Mouse (Mus musculus) embryonic facial prominence, embryonic 12.5 days (tissue): ENCODE results near the gene Tgfbr3l. TPM values are rescaled to one million over a fixed set of nuclear protein-coding genes. Genes with fewer than 3 reads are reported as not detected.

Experiments used
- ATAC-seq: fragments of 200-750 bp; cut with Nextera tagmentation; 2 replicates; pipeline ENCODE4 v1.8.0; 2017; ENCODE audit not compliant: insufficient number of reproducible peaks, insufficient read depth, low FRiP score, low TSS enrichment
- H3K27ac ChIP-seq: fragments of 300-500 bp; sonication (generic); 2 replicates; pipeline ENCODE4 v1.5.1; 2016; ENCODE audit warnings: mild to moderate bottlenecking
- H3K27me3 ChIP-seq: fragments of 300-500 bp; sonication (generic); 2 replicates; pipeline ENCODE4 v1.6.1; 2016; ENCODE audit warnings: mild to moderate bottlenecking, moderate library complexity
- H3K36me3 ChIP-seq: fragments of 300-500 bp; sonication (generic); 2 replicates; pipeline ENCODE4 v1.6.1; 2016; ENCODE audit warnings: mild to moderate bottlenecking
- H3K4me1 ChIP-seq: fragments of 300-500 bp; sonication (generic); 2 replicates; pipeline ENCODE4 v1.6.1; 2016
- H3K4me2 ChIP-seq: fragments of 300-500 bp; sonication (generic); replicated peaks from 2 replicates; pipeline ENCODE4 v1.6.1; 2016; ENCODE audit warnings: mild to moderate bottlenecking, moderate library complexity
- H3K4me3 ChIP-seq: fragments of 300-500 bp; sonication (generic); 2 replicates; pipeline ENCODE4 v1.5.1; 2016; ENCODE audit warnings: mild to moderate bottlenecking
- H3K9ac ChIP-seq: fragments of 300-500 bp; sonication (generic); 2 replicates; pipeline ENCODE4 v1.6.1; 2016; ENCODE audit warnings: mild to moderate bottlenecking, moderate library complexity
- H3K9me3 ChIP-seq: fragments of 300-500 bp; sonication (generic); 2 replicates; pipeline ENCODE4 v1.6.1; 2016; ENCODE audit warnings: mild to moderate bottlenecking, moderate library complexity
- WGBS: fragments of 180-500 bp; shearing (Covaris S2); methylation state at CpG from one replicate; pipeline ENCODE4 v1.1.7; 2016; 5-methylcytosine and 5-hydroxymethylcytosine counted together
- polyA plus RNA-seq: library from polyadenylated mRNA; unstranded; fragments of >200 nt; fragmentation: Nextera tagmentation; extraction: Ambion mirVana; gene quantifications from 2 replicates; pipeline ENCODE4 v1.2.1, GENCODE M21; 2016

Gene Tgfbr3l
- polyA plus RNA-seq: 5.8 and 6.5 TPM in 2 replicates

DNA sequence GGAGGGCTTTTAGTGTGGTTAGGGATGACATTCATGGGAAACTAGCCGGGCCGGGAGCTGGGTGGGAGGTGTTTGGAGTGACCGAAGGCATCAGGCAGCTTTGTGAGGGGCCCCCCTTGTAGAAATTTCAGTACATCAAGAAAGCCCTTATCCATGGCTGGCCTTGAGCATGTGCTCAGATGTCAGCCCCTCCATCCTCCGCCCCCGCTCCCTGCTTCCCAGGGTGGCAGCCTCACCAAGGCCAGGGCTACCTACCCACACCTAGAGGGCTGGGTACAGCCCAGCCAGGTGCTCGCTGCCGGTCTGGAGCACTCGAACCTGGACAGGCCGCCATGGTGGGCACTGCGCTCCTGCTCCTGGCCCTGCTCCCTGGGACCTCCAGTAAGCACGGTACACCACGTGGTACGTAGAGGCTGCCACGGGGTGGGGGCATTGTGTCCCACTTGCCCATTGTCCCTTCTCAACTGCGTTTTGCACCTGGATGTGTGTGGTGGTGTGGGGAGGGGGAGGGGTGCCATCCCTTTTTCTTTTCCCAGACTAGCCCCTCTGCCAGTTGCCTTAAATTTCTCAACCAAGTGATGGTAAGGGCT is at the start of gene Tgfbr3l:
TSS of gene Tgfbr3l (plus strand) at position 264 of the 590 bp plus-strand sequence.
- WGBS: 81% methylated on average over 15 of the region's 15 CpGs
- Histone ChIP-seq H3K27me3 (no peaks in the 10 kb centered on the region), H3K9me3 (no peaks in the 10 kb centered on the region), H3K4me2 (peak within 1 kb of the TSS; percentile 11; the same call in 1 of the 2 replicates), H3K4me3 (no peak within 1 kb of the TSS), H3K4me1 (peaks cover 22% of the 10 kb centered on the region), H3K9ac (peak within 1 kb of the TSS; percentile 24), H3K27ac (no peak within 1 kb of the TSS), H3K36me3 (peaks cover 66% of the 10 kb centered on the region)
- ATAC-seq: no peak

DNA sequence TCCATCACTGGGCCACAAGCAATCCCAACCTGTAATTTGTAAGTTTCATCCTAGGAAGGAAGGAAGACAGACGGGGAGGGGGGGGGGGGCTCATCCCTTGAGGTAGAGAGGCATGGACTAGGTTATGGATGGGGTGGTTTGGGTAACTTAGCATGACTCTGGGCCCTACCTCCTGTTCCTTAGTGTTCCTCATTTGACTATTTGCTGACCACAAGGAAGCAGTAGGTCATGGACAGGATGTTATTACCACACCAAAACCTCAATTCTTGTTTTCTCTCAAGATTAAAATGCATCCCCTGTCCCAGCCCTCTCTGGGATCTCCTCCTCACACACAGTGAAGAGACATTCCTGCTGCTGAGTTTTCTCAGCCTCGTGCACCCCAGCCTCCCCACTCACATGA is 46.7 kb upstream of the Tgfbr3l start:
- Histone ChIP-seq H3K4me3 (no peak overlapping the region), H3K9ac (no peak overlapping the region), H3K27ac (no peak overlapping the region), H3K27me3 (peaks cover 30% of the 10 kb centered on the region), H3K9me3 (no peaks in the 10 kb centered on the region), H3K36me3 (peaks cover 27% of the 10 kb centered on the region; the same call in 1 of the 2 replicates), H3K4me2 (no peak overlapping the region), H3K4me1 (peaks cover 9% of the 10 kb centered on the region; the same call in 1 of the 2 replicates)
- no peak for ATAC-seq
- 56% methylated on average over 2 of the region's 2 CpGs for WGBS

GRCm38 (mm10) chr8:4205246-4206123 is 42.5 kb upstream of the Tgfbr3l start:
- 13% methylated on average over 38 of the region's 38 CpGs for WGBS
- no peak overlapping the region for H3K27ac ChIP-seq
- H3K9me3 ChIP-seq: no peaks in the 10 kb centered on the region
- H3K36me3 ChIP-seq: peaks cover 38% of the 10 kb centered on the region
- ATAC-seq: 0 out of 2 replicates have a peak, but pooled peaks have one; percentile 4
- peaks cover 14% of the 10 kb centered on the region for H3K4me1 ChIP-seq
- H3K27me3 ChIP-seq: peaks cover 56% of the 10 kb centered on the region
- 0 out of 2 replicates have a peak overlapping the region, but pooled peaks have one; percentile 27 for H3K9ac ChIP-seq
- peak overlapping the region; percentile 4; the same call in 1 of the 2 replicates for H3K4me3 ChIP-seq
- peak overlapping the region; percentile 27; the same call in 1 of the 2 replicates for H3K4me2 ChIP-seq

DNA sequence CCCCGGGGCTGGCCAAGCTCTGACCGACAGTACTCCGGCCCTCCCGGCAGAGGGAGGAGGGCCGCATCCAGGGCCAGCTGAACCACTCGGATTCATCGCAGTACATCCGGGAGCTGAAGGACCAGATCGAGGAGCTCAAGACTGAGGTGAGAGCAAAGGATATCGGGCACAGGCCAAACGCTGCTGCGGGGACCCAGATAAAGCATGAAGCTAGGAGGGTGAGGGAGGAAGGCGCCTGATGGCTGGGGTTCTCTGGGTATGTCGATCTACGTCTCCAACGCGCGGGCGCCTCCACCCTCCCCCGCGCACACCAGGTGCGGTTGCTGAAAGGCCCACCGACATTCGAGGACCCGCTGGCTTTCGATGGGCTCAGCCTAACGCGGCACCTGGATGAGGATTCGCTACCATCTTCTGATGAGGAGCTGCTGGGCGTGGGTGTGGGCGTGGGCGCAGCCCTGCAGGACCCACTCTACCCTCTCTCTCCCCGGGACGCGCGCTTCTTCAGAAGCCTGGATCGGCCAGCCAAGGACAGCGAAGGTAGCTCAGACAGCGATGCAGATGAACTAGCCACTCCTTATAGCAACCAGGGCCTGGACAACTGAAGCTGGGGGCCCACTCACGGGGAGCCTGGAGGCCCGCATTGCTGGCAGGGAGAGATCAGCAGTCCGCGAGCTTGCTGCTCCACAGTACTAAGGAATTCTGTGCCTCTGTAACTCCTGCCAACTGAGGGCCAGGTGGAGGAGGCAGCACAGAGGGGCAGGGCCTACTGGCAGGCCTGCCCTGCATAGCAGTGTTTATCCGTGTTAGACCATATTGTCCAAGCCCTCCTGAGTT is 41.6 kb upstream of the Tgfbr3l start:
- no peak overlapping the region for H3K27ac ChIP-seq
- peak overlapping the region; percentile 27 for H3K4me2 ChIP-seq
- no peaks in the 10 kb centered on the region for H3K9me3 ChIP-seq
- H3K4me1 ChIP-seq: peaks cover 14% of the 10 kb centered on the region
- H3K4me3 ChIP-seq: peak overlapping the region; percentile 4; the same call in 1 of the 2 replicates
- H3K36me3 ChIP-seq: peaks cover 38% of the 10 kb centered on the region
- WGBS: 10% methylated on average over 44 of the region's 44 CpGs
- H3K27me3 ChIP-seq: peaks cover 56% of the 10 kb centered on the region
- ATAC-seq: no peak
- 0 out of 2 replicates have a peak overlapping the region, but pooled peaks have one; percentile 27 for H3K9ac ChIP-seq

DNA sequence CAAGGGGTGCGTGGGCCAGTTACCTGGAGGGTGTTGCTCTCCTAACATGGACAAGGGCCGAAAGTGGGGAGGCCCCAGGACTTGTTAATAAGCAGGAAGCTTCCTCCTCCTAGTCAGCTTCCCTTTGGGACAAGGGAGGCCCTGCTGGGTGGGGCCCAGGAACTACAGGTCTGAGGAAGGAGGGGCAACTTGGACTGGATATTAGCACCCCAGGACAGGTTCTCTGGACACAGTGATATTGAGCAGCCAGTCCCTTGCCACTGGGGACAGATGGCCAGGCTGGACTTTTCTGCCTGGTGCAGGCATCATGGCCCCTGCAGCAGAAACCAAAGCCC is 41.0 kb upstream of the Tgfbr3l start:
- WGBS: 55% methylated on average over 2 of the region's 2 CpGs
- ATAC-seq: no peak
- no peak overlapping the region for H3K27ac ChIP-seq
- H3K27me3 ChIP-seq: peaks cover 56% of the 10 kb centered on the region
- no peak overlapping the region for H3K4me3 ChIP-seq
- H3K9ac ChIP-seq: 0 out of 2 replicates have a peak overlapping the region, but pooled peaks have one; percentile 3
- no peaks in the 10 kb centered on the region for H3K9me3 ChIP-seq
- H3K4me1 ChIP-seq: peaks cover 14% of the 10 kb centered on the region
- peaks cover 38% of the 10 kb centered on the region for H3K36me3 ChIP-seq
- no peak overlapping the region for H3K4me2 ChIP-seq

DNA sequence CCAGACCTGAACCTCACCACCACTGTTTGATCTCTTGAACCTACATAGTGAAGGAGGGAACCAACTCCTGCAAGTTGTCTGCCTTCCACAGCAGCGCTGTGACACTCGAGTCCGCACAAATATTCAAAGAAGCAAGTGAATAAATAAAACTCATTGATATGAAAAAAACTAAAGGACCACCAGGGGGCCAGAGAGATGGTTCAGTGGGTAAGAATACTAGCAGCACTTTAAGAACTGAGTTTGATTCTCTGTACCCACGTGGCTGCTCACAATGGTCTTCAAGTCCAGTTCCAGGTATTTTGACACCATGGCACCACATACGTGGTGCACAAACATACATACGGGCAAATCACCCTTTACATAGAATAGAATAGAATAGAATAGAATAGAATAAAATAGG is 36.9 kb upstream of the Tgfbr3l start:
- WGBS: 76% methylated on average over 6 of the region's 6 CpGs
- Histone ChIP-seq H3K36me3 (peaks cover 11% of the 10 kb centered on the region; the same call in 1 of the 2 replicates), H3K4me1 (peaks cover 29% of the 10 kb centered on the region), H3K27me3 (peaks cover 61% of the 10 kb centered on the region), H3K9ac (no peak overlapping the region), H3K27ac (no peak overlapping the region), H3K4me3 (no peak overlapping the region), H3K9me3 (no peaks in the 10 kb centered on the region), H3K4me2 (no peak overlapping the region)
- no peak for ATAC-seq

DNA sequence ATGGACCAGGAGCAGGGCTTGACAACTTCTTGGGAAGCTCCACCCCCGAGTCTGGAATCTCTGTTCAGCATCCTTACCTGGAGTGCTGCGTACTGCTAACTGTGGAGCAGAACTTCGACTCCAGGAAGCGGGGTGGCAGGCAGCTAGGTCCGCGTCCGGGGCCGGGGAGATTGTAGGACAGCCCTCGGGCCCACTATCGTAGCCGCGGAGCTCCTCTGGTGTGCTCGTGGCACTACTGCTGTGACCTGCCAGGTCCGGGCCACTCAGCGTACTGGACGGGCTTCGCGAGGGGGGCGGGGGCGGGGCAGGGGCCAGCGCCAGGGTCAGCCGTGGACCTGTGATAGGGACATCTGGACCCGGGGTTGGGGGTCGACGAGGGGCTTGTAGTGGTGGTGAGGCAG is 35.2 kb upstream of the Tgfbr3l start:
- peak overlapping the region; percentile 86 for H3K4me2 ChIP-seq
- no peak overlapping the region for H3K27ac ChIP-seq
- WGBS: under 1% methylated on average over 24 of the region's 25 CpGs
- no peaks in the 10 kb centered on the region for H3K9me3 ChIP-seq
- peak overlapping the region; percentile 39 for H3K9ac ChIP-seq
- H3K4me1 ChIP-seq: peaks cover 22% of the 10 kb centered on the region
- H3K36me3 ChIP-seq: peaks cover 11% of the 10 kb centered on the region; the same call in 1 of the 2 replicates
- peak; percentile 9; the same call in 1 of the 2 replicates for ATAC-seq
- H3K27me3 ChIP-seq: peaks cover 61% of the 10 kb centered on the region
- H3K4me3 ChIP-seq: peak overlapping the region; percentile 42

DNA sequence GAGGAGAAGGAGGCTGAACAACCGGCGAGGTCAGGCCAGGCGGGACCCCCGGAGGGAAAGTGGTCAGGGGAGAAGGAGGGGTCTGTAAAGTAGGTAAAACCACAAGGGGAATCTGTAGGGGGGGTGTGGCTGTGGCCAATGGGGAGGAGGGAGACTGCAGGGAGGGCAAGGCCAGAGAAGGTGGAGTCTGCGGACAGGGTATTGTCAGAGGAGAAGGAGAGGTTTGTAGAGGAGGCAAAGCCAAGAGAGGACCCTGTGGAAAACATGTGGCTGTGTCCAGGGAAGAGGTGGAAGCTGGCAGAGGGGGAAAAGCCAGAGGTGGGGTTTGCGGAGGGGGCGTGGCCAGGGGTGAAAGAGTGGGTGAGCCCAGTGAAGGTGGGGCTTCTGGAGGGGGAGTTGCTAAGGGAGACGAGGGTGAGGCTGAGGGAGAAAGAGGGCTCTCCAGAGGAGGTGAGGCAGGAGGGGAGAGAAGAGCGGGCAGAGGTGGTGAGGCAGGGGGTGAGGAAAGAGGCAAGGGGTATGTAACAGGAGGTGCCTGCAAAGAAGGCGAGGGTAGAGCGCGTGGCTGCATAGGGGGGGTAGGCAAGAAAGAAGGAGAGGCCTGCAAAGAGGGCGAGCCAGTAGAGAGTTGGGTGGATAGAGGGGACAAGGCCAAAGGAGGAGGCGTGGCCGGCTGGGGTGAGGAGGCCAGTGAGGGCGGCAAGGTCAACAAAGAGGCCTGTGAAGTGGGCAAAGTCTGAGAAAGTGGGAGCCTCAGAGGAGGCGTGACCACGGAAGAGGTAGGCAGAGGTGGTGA is 34.6 kb upstream of the Tgfbr3l start:
- peaks cover 22% of the 10 kb centered on the region for H3K4me1 ChIP-seq
- ATAC-seq: peak; percentile 23; the same call in 1 of the 2 replicates
- peaks cover 11% of the 10 kb centered on the region; the same call in 1 of the 2 replicates for H3K36me3 ChIP-seq
- 0 out of 2 replicates have a peak overlapping the region, but pooled peaks have one; percentile 23 for H3K27ac ChIP-seq
- peaks cover 61% of the 10 kb centered on the region for H3K27me3 ChIP-seq
- WGBS: 3% methylated on average over 18 of the region's 18 CpGs
- peak overlapping the region; percentile 39 for H3K9ac ChIP-seq
- peak overlapping the region; percentile 86 for H3K4me2 ChIP-seq
- H3K4me3 ChIP-seq: peak overlapping the region; percentile 42
- no peaks in the 10 kb centered on the region for H3K9me3 ChIP-seq

DNA sequence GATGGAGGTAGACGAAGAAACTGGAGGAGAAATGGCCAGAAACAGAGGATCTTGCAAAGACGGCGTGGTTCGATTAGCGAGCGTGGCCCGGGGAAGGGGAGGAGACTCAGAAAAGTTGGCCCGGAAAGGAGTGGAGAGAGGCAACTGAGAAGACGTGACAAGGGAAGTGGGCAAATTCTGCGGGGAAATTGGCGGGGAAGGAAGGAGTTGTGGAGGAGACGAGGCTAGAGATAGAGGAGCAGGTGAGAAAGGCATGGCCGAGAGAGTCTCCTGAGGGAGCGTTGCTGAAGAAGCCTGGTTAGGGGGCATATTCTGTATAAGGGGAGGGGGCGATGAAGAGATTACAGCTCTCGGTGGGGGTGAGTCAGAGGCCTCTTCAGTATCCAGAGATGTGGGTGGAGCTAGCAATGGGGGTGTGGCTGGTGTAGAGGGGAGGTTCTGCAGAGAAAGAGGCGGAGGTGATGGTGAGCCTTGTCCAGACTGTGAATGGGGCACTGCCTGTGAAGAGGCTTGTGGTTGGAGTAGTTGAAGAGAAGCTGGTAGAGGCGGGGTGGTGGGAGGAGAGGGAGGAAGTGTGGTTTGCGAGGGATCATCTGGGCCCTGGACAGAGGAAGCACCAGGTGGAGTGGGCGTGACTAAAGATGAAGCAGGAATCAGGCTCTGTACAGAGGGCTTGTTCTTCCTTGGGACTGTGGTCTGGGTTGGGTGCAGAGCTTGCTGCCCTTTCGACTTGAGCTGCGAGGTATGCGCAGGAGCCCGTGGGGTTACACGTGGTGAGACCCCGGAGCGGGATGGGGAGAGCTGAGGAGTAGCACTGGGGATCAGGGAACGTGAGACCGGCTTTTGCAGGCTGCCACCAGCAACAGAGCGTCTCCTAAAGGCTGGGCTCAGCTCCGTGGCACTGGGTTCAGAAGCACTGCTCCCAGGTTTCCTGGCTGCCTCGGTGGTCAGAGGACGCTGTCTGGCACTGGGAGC is 33.7 kb upstream of the Tgfbr3l start:
- Histone ChIP-seq H3K9ac (0 out of 2 replicates have a peak overlapping the region, but pooled peaks have one; percentile 30), H3K4me1 (peaks cover 22% of the 10 kb centered on the region), H3K4me2 (peak overlapping the region; percentile 86), H3K27ac (0 out of 2 replicates have a peak overlapping the region, but pooled peaks have one; percentile 23), H3K27me3 (peaks cover 63% of the 10 kb centered on the region), H3K36me3 (peaks cover 10% of the 10 kb centered on the region; the same call in 1 of the 2 replicates), H3K9me3 (no peaks in the 10 kb centered on the region), H3K4me3 (peak overlapping the region; percentile 42)
- 9% methylated on average over 33 of the region's 33 CpGs for WGBS
- peak; percentile 26; the same call in 1 of the 2 replicates for ATAC-seq
